Mouse (Mus musculus): ENCODE data around the gene Gpr45. TPM values are rescaled to one million over a fixed set of nuclear protein-coding genes. Genes with fewer than 3 reads are reported as not detected.

The Gpr45 gene
- polyA plus RNA-seq, 1 experiment from 2014 or later: 10.3 TPM

DNA sequence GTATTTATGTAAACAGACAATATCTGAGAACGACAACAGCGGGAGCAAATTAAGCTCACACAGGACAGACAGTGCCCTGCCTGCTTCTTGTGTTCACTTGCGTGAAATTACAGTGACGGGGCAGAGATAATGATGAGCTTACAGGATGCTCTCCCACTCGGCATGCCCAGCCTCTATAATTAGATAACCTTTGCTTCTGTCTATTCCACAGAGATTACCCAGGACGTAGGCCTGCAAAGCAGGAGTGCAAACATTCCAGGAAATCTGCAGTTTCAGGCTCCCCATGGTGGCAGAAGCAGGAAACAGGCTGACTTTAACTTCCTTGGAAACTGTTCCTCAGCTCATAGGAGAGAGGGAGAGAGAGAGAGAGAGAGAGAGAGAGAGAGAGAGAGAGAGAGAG lies 89.6 kb downstream of the Gpr45 start:
- no peak for ATAC-seq (ENCODE audit: low FRiP score, low TSS enrichment)
- Histone ChIP-seq H3K27me3 (ENCODE audit: insufficient read depth, low read length) (no peaks in the 10 kb centered on the region), H3K36me3 (ENCODE audit: insufficient read depth, low read length) (no peaks in the 10 kb centered on the region), H3K4me3 (ENCODE audit: low read length) (no peak overlapping the region), H3K9ac (replicated peaks; ENCODE audit: low read length) (no peak overlapping the region), H3K4me2 (replicated peaks; ENCODE audit: low read depth, low read length) (no peak overlapping the region), H3K9me3 (ENCODE audit: low read length) (no peaks in the 10 kb centered on the region), H3K27ac (ENCODE audit: low read length) (no peak overlapping the region), H3K4me1 (ENCODE audit: insufficient read depth, low read length) (peaks cover 22% of the 10 kb centered on the region)
- WGBS: 31% methylated on average over 6 of the region's 6 CpGs

DNA sequence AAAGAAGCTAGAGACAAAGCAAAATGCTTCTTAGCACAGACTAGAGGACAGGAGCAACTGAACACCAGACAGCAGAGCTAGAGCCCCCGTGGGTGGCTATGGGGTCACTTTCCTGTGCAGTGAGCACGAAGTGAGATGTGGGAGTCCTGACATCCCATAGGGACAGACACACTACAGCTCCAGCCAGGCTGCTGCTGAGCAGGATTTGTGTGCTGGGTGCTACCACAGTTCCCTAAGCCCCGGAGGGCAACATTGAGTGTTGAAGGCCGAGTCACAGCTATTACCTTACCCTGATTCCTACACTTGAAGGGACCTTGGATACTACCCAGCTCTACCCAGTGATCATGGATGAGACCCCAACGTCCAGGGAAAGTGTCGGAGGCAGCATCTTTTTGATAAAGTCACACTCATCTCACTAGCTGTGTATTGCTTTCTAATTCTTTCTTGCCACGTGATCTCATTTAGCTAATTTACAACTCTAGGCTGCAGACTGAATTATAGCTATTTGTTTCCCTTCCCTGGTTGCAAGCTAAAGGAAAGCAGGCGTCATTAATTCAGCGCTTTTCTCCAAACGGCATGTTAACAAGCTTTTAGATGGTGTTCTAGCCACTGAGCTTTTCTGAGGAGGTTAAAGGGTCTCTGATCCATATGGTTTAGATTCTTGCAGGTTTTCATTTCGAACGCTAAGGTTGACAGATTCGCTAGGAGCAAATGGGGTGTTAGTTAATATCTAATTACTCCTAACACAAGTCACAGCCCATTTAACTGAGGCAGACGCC lies 92.7 kb downstream of the Gpr45 start:
- H3K27me3 ChIP-seq (ENCODE audit: insufficient read depth, low read length): no peaks in the 10 kb centered on the region
- no peaks in the 10 kb centered on the region; the same call in 1 of the 2 replicates for H3K36me3 ChIP-seq (ENCODE audit: insufficient read depth, low read length)
- peak overlapping the region; percentile 24; the same call in 1 of the 2 replicates for H3K4me2 ChIP-seq (replicated peaks; ENCODE audit: low read depth, low read length)
- peak overlapping the region; percentile 31; the same call in 1 of the 2 replicates for H3K27ac ChIP-seq (ENCODE audit: low read length)
- no peak overlapping the region for H3K4me3 ChIP-seq (ENCODE audit: low read length)
- peak; percentile 69 for ATAC-seq (ENCODE audit: low FRiP score, low TSS enrichment)
- H3K9me3 ChIP-seq (ENCODE audit: low read length): no peaks in the 10 kb centered on the region
- 23% methylated on average over 14 of the region's 14 CpGs for WGBS
- peaks cover 22% of the 10 kb centered on the region for H3K4me1 ChIP-seq (ENCODE audit: insufficient read depth, low read length)
- no peak overlapping the region for H3K9ac ChIP-seq (replicated peaks; ENCODE audit: low read length)

DNA sequence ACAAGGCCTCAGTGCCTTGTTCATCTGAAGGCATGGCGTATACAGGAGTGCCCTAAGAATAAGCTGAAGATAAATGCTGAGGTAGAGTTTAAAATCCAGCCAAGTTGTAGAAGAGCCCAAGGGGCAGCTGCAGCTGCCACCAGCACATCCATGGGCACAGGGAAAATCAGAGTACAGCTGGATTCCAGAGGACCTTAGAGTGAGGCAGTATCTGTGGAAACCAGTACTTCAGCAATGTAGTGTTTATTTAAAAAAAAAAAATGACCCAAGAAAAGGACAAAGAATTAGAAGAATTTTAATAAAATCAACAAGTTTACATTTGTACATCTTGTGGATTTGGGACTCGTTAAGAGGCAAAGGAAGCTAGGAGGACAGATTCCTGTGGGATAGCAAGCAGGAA lies 94.3 kb downstream of the Gpr45 start:
- H3K9me3 ChIP-seq (ENCODE audit: low read length): no peaks in the 10 kb centered on the region
- H3K36me3 ChIP-seq (ENCODE audit: insufficient read depth, low read length): peaks cover 13% of the 10 kb centered on the region
- H3K27ac ChIP-seq (ENCODE audit: low read length): no peak overlapping the region
- H3K4me2 ChIP-seq (replicated peaks; ENCODE audit: low read depth, low read length): no peak overlapping the region
- H3K9ac ChIP-seq (replicated peaks; ENCODE audit: low read length): no peak overlapping the region
- H3K4me3 ChIP-seq (ENCODE audit: low read length): no peak overlapping the region
- no peaks in the 10 kb centered on the region for H3K27me3 ChIP-seq (ENCODE audit: insufficient read depth, low read length)
- 81% methylated on average over 2 of the region's 2 CpGs for WGBS
- no peak for ATAC-seq (ENCODE audit: low FRiP score, low TSS enrichment)
- peaks cover 16% of the 10 kb centered on the region for H3K4me1 ChIP-seq (ENCODE audit: insufficient read depth, low read length)

- Histone ChIP-seq H3K36me3 (ENCODE audit: insufficient read depth, low read length) (peaks cover 14% of the 10 kb centered on the region), H3K27me3 (ENCODE audit: insufficient read depth, low read length) (no peaks in the 10 kb centered on the region), H3K4me2 (replicated peaks; ENCODE audit: low read depth, low read length) (no peak overlapping the region), H3K9me3 (ENCODE audit: low read length) (no peaks in the 10 kb centered on the region), H3K27ac (ENCODE audit: low read length) (no peak overlapping the region), H3K4me3 (ENCODE audit: low read length) (no peak overlapping the region), H3K9ac (replicated peaks; ENCODE audit: low read length) (no peak overlapping the region), H3K4me1 (ENCODE audit: insufficient read depth, low read length) (peaks cover 12% of the 10 kb centered on the region; the same call in 1 of the 2 replicates)
- WGBS: 89% methylated on average over 10 of the region's 10 CpGs
- no peak for ATAC-seq (ENCODE audit: low FRiP score, low TSS enrichment)
These were observed 95.1 kb downstream of the Gpr45 start for GRCm38 (mm10) chr1:43047811-43048210.

DNA sequence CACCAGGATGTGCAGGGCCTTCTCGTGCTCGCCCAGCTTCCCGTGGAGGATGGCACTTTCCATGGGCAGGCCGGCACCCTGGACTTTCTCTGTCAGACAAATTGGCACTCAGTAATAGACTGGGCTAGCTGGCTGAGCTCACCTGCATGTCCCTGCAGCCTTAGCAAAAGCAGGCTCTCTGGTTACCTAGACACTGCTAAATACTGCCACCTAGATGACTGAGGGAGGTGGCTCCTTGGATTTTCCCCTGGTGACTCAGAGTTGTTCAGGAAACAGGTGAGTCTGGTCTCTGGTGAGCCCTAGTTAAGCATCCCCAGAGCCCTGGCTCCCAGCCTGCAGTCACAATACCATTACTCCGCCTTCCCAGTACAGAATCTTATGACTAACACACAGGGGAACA lies 99.2 kb downstream of the Gpr45 start:
- no peaks in the 10 kb centered on the region for H3K27me3 ChIP-seq (ENCODE audit: insufficient read depth, low read length)
- no peaks in the 10 kb centered on the region for H3K9me3 ChIP-seq (ENCODE audit: low read length)
- 0 out of 2 replicates have a peak, but pooled peaks have one; percentile 20 for ATAC-seq (ENCODE audit: low FRiP score, low TSS enrichment)
- H3K4me3 ChIP-seq (ENCODE audit: low read length): no peak overlapping the region
- H3K36me3 ChIP-seq (ENCODE audit: insufficient read depth, low read length): peaks cover 33% of the 10 kb centered on the region
- no peak overlapping the region for H3K27ac ChIP-seq (ENCODE audit: low read length)
- no peaks in the 10 kb centered on the region for H3K4me1 ChIP-seq (ENCODE audit: insufficient read depth, low read length)
- no peak overlapping the region for H3K9ac ChIP-seq (replicated peaks; ENCODE audit: low read length)
- no peak overlapping the region for H3K4me2 ChIP-seq (replicated peaks; ENCODE audit: low read depth, low read length)
- WGBS: 86% methylated on average over 5 of the region's 5 CpGs

DNA sequence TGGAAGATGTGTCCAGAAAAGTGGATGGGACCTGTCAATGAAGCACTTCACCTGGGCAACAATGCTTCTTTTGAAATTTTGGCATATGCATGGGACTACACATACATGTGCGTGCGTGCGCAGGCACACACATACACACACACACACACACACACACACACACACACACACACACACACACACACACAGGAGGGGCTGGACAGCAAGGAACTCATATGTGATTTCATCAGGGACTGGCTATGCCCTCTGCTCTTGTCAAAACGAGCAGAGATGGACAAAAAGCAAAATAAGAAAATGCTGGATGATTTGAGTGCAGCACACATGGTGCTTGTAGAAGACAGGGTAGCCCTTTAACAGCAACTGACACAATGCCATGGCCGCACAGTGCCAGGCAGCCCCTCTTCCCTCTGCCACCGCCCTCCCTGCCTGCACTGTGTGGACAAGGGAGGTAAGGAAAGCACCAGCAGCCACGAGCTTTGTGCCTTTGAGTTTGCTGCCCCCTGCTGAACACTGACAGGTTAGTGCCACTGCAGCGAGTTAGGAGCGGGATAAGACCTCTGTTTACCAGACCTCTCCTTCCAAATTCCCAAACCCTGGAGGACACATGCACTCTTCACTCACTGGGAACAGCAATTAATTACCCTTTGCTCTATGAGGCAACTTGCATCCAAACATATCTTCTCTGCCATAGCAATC lies 113.1 kb downstream of the Gpr45 start:
- WGBS: 49% methylated on average over 9 of the region's 9 CpGs
- Histone ChIP-seq H3K36me3 (ENCODE audit: insufficient read depth, low read length) (peaks cover 12% of the 10 kb centered on the region; the same call in 1 of the 2 replicates), H3K9me3 (ENCODE audit: low read length) (no peaks in the 10 kb centered on the region), H3K9ac (replicated peaks; ENCODE audit: low read length) (no peak overlapping the region), H3K27me3 (ENCODE audit: insufficient read depth, low read length) (no peaks in the 10 kb centered on the region), H3K4me3 (ENCODE audit: low read length) (no peak overlapping the region), H3K4me1 (ENCODE audit: insufficient read depth, low read length) (0 out of 2 replicates have a peak, but pooled peaks cover 2% of the 10 kb centered on the region), H3K4me2 (replicated peaks; ENCODE audit: low read depth, low read length) (no peak overlapping the region), H3K27ac (ENCODE audit: low read length) (no peak overlapping the region)
- peak; percentile 89 for ATAC-seq (ENCODE audit: low FRiP score, low TSS enrichment)

GRCm38 (mm10) chr1:43066573-43066972 lies 113.9 kb downstream of the Gpr45 start:
- H3K27ac ChIP-seq (ENCODE audit: low read length): no peak overlapping the region
- H3K36me3 ChIP-seq (ENCODE audit: insufficient read depth, low read length): peaks cover 7% of the 10 kb centered on the region; the same call in 1 of the 2 replicates
- no peaks in the 10 kb centered on the region for H3K27me3 ChIP-seq (ENCODE audit: insufficient read depth, low read length)
- H3K4me1 ChIP-seq (ENCODE audit: insufficient read depth, low read length): 0 out of 2 replicates have a peak, but pooled peaks cover 2% of the 10 kb centered on the region
- ATAC-seq (ENCODE audit: low FRiP score, low TSS enrichment): no peak
- no peak overlapping the region for H3K4me3 ChIP-seq (ENCODE audit: low read length)
- no peak overlapping the region for H3K4me2 ChIP-seq (replicated peaks; ENCODE audit: low read depth, low read length)
- H3K9me3 ChIP-seq (ENCODE audit: low read length): no peaks in the 10 kb centered on the region
- WGBS: 88% methylated on average over 8 of the region's 8 CpGs
- no peak overlapping the region for H3K9ac ChIP-seq (replicated peaks; ENCODE audit: low read length)

- WGBS: 57% methylated on average over 7 of the region's 7 CpGs
- no peak for ATAC-seq (ENCODE audit: low FRiP score, low TSS enrichment)
- H3K27ac ChIP-seq (ENCODE audit: low read length): no peak overlapping the region
- no peak overlapping the region for H3K4me3 ChIP-seq (ENCODE audit: low read length)
- no peaks in the 10 kb centered on the region for H3K9me3 ChIP-seq (ENCODE audit: low read length)
- H3K9ac ChIP-seq (replicated peaks; ENCODE audit: low read length): no peak overlapping the region
- peaks cover 7% of the 10 kb centered on the region; the same call in 1 of the 2 replicates for H3K36me3 ChIP-seq (ENCODE audit: insufficient read depth, low read length)
- H3K4me1 ChIP-seq (ENCODE audit: insufficient read depth, low read length): 0 out of 2 replicates have a peak, but pooled peaks cover 2% of the 10 kb centered on the region
- H3K4me2 ChIP-seq (replicated peaks; ENCODE audit: low read depth, low read length): no peak overlapping the region
- no peaks in the 10 kb centered on the region for H3K27me3 ChIP-seq (ENCODE audit: insufficient read depth, low read length)
These were observed 114.9 kb downstream of the Gpr45 start for GRCm38 (mm10) chr1:43067551-43067950.

- ATAC-seq (ENCODE audit: low FRiP score, low TSS enrichment): no peak
- Histone ChIP-seq H3K4me2 (replicated peaks; ENCODE audit: low read depth, low read length) (no peak overlapping the region), H3K9ac (replicated peaks; ENCODE audit: low read length) (no peak overlapping the region), H3K4me1 (ENCODE audit: insufficient read depth, low read length) (0 out of 2 replicates have a peak, but pooled peaks cover 2% of the 10 kb centered on the region), H3K4me3 (ENCODE audit: low read length) (no peak overlapping the region), H3K9me3 (ENCODE audit: low read length) (no peaks in the 10 kb centered on the region), H3K27me3 (ENCODE audit: insufficient read depth, low read length) (no peaks in the 10 kb centered on the region), H3K27ac (ENCODE audit: low read length) (no peak overlapping the region), H3K36me3 (ENCODE audit: insufficient read depth, low read length) (peaks cover 19% of the 10 kb centered on the region)
- 86% methylated on average over 5 of the region's 5 CpGs for WGBS
These were observed 118.1 kb downstream of the Gpr45 start for GRCm38 (mm10) chr1:43070726-43071125.

- WGBS: 96% methylated on average over 8 of the region's 8 CpGs
- Histone ChIP-seq H3K4me2 (replicated peaks; ENCODE audit: low read depth, low read length) (no peak overlapping the region), H3K27me3 (ENCODE audit: insufficient read depth, low read length) (no peaks in the 10 kb centered on the region), H3K27ac (ENCODE audit: low read length) (no peak overlapping the region), H3K9me3 (ENCODE audit: low read length) (no peaks in the 10 kb centered on the region), H3K9ac (replicated peaks; ENCODE audit: low read length) (no peak overlapping the region), H3K4me3 (ENCODE audit: low read length) (no peak overlapping the region), H3K36me3 (ENCODE audit: insufficient read depth, low read length) (peaks cover 16% of the 10 kb centered on the region), H3K4me1 (ENCODE audit: insufficient read depth, low read length) (0 out of 2 replicates have a peak, but pooled peaks cover 2% of the 10 kb centered on the region)
- no peak for ATAC-seq (ENCODE audit: low FRiP score, low TSS enrichment)
These were observed 119.4 kb downstream of the Gpr45 start for GRCm38 (mm10) chr1:43072028-43072427.

All from kidney, embryonic 16.5 days (tissue).